Mouse (Mus musculus) heart, embryonic 15.5 days (tissue): ENCODE data around the gene Mcfd2. TPM values are rescaled to one million over a fixed set of nuclear protein-coding genes. Genes with fewer than 3 reads are reported as not detected.

ENCODE experiments used
- ATAC-seq: fragments of 200-750 bp; cut with Nextera tagmentation; replicated peaks from 2 replicates; pipeline ENCODE4 v1.8.0; 2017; ENCODE audit warnings: low read depth, moderate TSS enrichment; ENCODE audit not compliant: insufficient number of reproducible peaks, insufficient read depth, low FRiP score
- H3K27ac ChIP-seq: fragments of 300-500 bp; sonication (generic); 2 replicates; pipeline ENCODE4 v1.5.1; 2015; ENCODE audit warnings: mild to moderate bottlenecking, inconsistent platforms
- H3K27me3 ChIP-seq: fragments of 300-500 bp; sonication (generic); 2 replicates; pipeline ENCODE4 v1.6.1; 2015; ENCODE audit warnings: inconsistent platforms
- H3K36me3 ChIP-seq: fragments of 300-500 bp; sonication (generic); 2 replicates; pipeline ENCODE4 v1.6.1; 2015; ENCODE audit warnings: mild to moderate bottlenecking, inconsistent platforms
- H3K4me1 ChIP-seq: fragments of 300-500 bp; sonication (generic); replicated peaks from 2 replicates; pipeline ENCODE4 v1.6.1; 2015; ENCODE audit warnings: inconsistent platforms
- H3K4me2 ChIP-seq: fragments of 300-500 bp; sonication (generic); 2 replicates; pipeline ENCODE4 v1.6.1; 2015; ENCODE audit warnings: inconsistent platforms, mild to moderate bottlenecking, moderate library complexity
- H3K4me3 ChIP-seq: fragments of 300-500 bp; sonication (generic); 2 replicates; pipeline ENCODE4 v1.5.1; 2015; ENCODE audit warnings: mild to moderate bottlenecking, inconsistent platforms
- H3K9ac ChIP-seq: fragments of 300-500 bp; sonication (generic); 2 replicates; pipeline ENCODE4 v1.6.1; 2015; ENCODE audit warnings: mild to moderate bottlenecking, inconsistent platforms
- H3K9me3 ChIP-seq: fragments of 300-500 bp; sonication (generic); replicated peaks from 2 replicates; pipeline ENCODE4 v1.6.1; 2016; ENCODE audit warnings: inconsistent platforms
- WGBS: fragments of 180-500 bp; shearing (Covaris S2); methylation state at CpG from one replicate; pipeline ENCODE4 v1.1.7; 2015; ENCODE audit warnings: mixed read lengths; 5-methylcytosine and 5-hydroxymethylcytosine counted together
- polyA plus RNA-seq: library from polyadenylated mRNA; unstranded; fragments of >200 nt; fragmentation: Nextera tagmentation; extraction: Ambion mirVana; gene quantifications from 2 replicates; pipeline ENCODE4 v1.2.1, GENCODE M21; 2015

Mcfd2 gene
- polyA plus RNA-seq, 1 experiment from 2014 or later = 77.6 TPM

- no peak overlapping the region for H3K4me3 ChIP-seq
- no peak overlapping the region for H3K27ac ChIP-seq
- H3K4me2 ChIP-seq = no peak overlapping the region
- H3K9ac ChIP-seq = no peak overlapping the region
- no peak for ATAC-seq
- H3K9me3 ChIP-seq = no peaks in the 10 kb centered on the region
- 86% methylated on average over 6 of the region's 6 CpGs for WGBS
- no peaks in the 10 kb centered on the region for H3K36me3 ChIP-seq
- no peaks in the 10 kb centered on the region for H3K27me3 ChIP-seq
- peaks cover 11% of the 10 kb centered on the region for H3K4me1 ChIP-seq
Observed at GRCm38 (mm10) chr17:87235019-87235418, 30.7 kb downstream of the Mcfd2 start.

GRCm38 (mm10) chr17:87227878-87228277, 37.9 kb downstream of the Mcfd2 start:
- H3K9ac ChIP-seq = no peak overlapping the region
- H3K4me3 ChIP-seq = no peak overlapping the region
- no peak for ATAC-seq
- 44% methylated on average over 4 of the region's 4 CpGs for WGBS
- H3K27me3 ChIP-seq = no peaks in the 10 kb centered on the region
- H3K4me2 ChIP-seq = no peak overlapping the region
- H3K36me3 ChIP-seq = no peaks in the 10 kb centered on the region
- no peak overlapping the region for H3K27ac ChIP-seq
- H3K4me1 ChIP-seq = peaks cover 9% of the 10 kb centered on the region
- no peaks in the 10 kb centered on the region for H3K9me3 ChIP-seq

GRCm38 (mm10) chr17:87226079-87226640, 39.6 kb downstream of the Mcfd2 start:
- Histone ChIP-seq H3K9ac (no peak overlapping the region), H3K4me3 (no peak overlapping the region), H3K36me3 (no peaks in the 10 kb centered on the region), H3K4me1 (peaks cover 9% of the 10 kb centered on the region), H3K27me3 (no peaks in the 10 kb centered on the region), H3K4me2 (no peak overlapping the region), H3K9me3 (no peaks in the 10 kb centered on the region), H3K27ac (no peak overlapping the region)
- 36% methylated on average over 10 of the region's 10 CpGs for WGBS
- no peak for ATAC-seq

DNA sequence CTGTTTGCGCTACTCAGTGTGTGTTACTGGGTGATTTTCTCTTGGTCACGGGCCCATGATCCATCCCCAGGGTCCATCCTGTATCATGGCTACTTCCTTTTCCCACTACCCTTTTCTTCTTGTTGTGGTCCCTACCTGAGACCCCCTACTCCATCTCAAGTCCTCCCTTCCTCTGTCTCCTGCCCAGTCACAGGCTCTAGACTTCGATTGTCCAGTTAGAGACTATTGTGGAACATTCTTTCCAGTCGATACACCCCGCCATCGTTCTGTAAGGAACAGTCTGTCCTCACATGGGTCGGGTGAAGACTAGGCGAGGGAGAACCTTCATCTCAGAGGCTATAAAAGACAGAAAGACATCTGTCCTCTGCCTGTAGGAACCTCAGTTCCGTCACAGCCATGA, 40.4 kb downstream of the Mcfd2 start:
- no peaks in the 10 kb centered on the region for H3K9me3 ChIP-seq
- no peaks in the 10 kb centered on the region for H3K27me3 ChIP-seq
- no peak for ATAC-seq
- no peak overlapping the region for H3K4me3 ChIP-seq
- H3K9ac ChIP-seq = no peak overlapping the region
- H3K27ac ChIP-seq = no peak overlapping the region
- no peaks in the 10 kb centered on the region for H3K36me3 ChIP-seq
- H3K4me2 ChIP-seq = no peak overlapping the region
- H3K4me1 ChIP-seq = peaks cover 9% of the 10 kb centered on the region
- WGBS = 93% methylated on average over 9 of the region's 9 CpGs

- peaks cover 9% of the 10 kb centered on the region for H3K4me1 ChIP-seq
- no peak for ATAC-seq
- H3K4me2 ChIP-seq = no peak overlapping the region
- no peaks in the 10 kb centered on the region for H3K27me3 ChIP-seq
- no peaks in the 10 kb centered on the region for H3K36me3 ChIP-seq
- H3K9me3 ChIP-seq = no peaks in the 10 kb centered on the region
- no peak overlapping the region for H3K27ac ChIP-seq
- no peak overlapping the region for H3K4me3 ChIP-seq
- WGBS = 67% methylated on average over 2 of the region's 2 CpGs
- H3K9ac ChIP-seq = no peak overlapping the region
Observed at GRCm38 (mm10) chr17:87224461-87224860, 41.3 kb downstream of the Mcfd2 start.

GRCm38 (mm10) chr17:87219456-87219855, 46.3 kb downstream of the Mcfd2 start:
- Histone ChIP-seq H3K36me3 (no peaks in the 10 kb centered on the region), H3K4me2 (no peak overlapping the region), H3K27me3 (no peaks in the 10 kb centered on the region), H3K9ac (no peak overlapping the region), H3K4me3 (no peak overlapping the region), H3K27ac (no peak overlapping the region), H3K4me1 (no peaks in the 10 kb centered on the region), H3K9me3 (no peaks in the 10 kb centered on the region)
- 74% methylated on average over 9 of the region's 9 CpGs for WGBS
- no peak for ATAC-seq

- Histone ChIP-seq H3K27ac (no peak overlapping the region), H3K4me2 (no peak overlapping the region), H3K27me3 (no peaks in the 10 kb centered on the region), H3K9me3 (no peaks in the 10 kb centered on the region), H3K4me1 (no peaks in the 10 kb centered on the region), H3K4me3 (no peak overlapping the region), H3K36me3 (no peaks in the 10 kb centered on the region), H3K9ac (no peak overlapping the region)
- ATAC-seq = no peak
- 85% methylated on average over 7 of the region's 7 CpGs for WGBS
Observed at GRCm38 (mm10) chr17:87214523-87214922, 51.2 kb downstream of the Mcfd2 start.

- Histone ChIP-seq H3K4me1 (no peaks in the 10 kb centered on the region), H3K4me3 (no peak overlapping the region), H3K4me2 (no peak overlapping the region), H3K27me3 (no peaks in the 10 kb centered on the region), H3K27ac (no peak overlapping the region), H3K9ac (no peak overlapping the region), H3K36me3 (no peaks in the 10 kb centered on the region), H3K9me3 (no peaks in the 10 kb centered on the region)
- no peak for ATAC-seq
- WGBS = 72% methylated on average over 2 of the region's 2 CpGs
Observed at GRCm38 (mm10) chr17:87210525-87210924, 55.2 kb downstream of the Mcfd2 start.

GRCm38 (mm10) chr17:87206885-87207284, 58.9 kb downstream of the Mcfd2 start:
- no peaks in the 10 kb centered on the region for H3K9me3 ChIP-seq
- H3K36me3 ChIP-seq = no peaks in the 10 kb centered on the region
- H3K9ac ChIP-seq = no peak overlapping the region
- ATAC-seq = no peak
- 34% methylated on average over 2 of the region's 2 CpGs for WGBS
- H3K4me1 ChIP-seq = peaks cover 17% of the 10 kb centered on the region
- H3K4me3 ChIP-seq = no peak overlapping the region
- no peaks in the 10 kb centered on the region for H3K27me3 ChIP-seq
- no peak overlapping the region for H3K4me2 ChIP-seq
- no peak overlapping the region for H3K27ac ChIP-seq

Other genes with a start within 250 kb of the Mcfd2 start
- 15.1 and 15.4 TPM in 2 replicates for gene Pigf, start 240.5 kb downstream of the Mcfd2 start, polyA plus RNA-seq
- gene Cript, start 240.4 kb downstream of the Mcfd2 start, polyA plus RNA-seq = 101 and 109 TPM in 2 replicates
- gene Socs5, start 158.3 kb downstream of the Mcfd2 start, polyA plus RNA-seq = 10.5 and 12.2 TPM in 2 replicates
- 2.8 and 7.1 TPM in 2 replicates for gene Ttc7, start 17.0 kb upstream of the Mcfd2 start, polyA plus RNA-seq
- gene Stpg4, start 161.8 kb upstream of the Mcfd2 start, polyA plus RNA-seq = 0.23 TPM in 1 of 2 replicates, not detected in the other
- gene Calm2, start 181.0 kb upstream of the Mcfd2 start, polyA plus RNA-seq = 543 and 549 TPM in 2 replicates